Mouse (Mus musculus): Measurements from ENCODE around the gene Idh3g.

GRCm38 (mm10) chrX:73823747-73824146, 37.0 kb upstream of the Idh3g start:
- TF ChIP-seq CTCF (IDR thresholded peaks at IDR 0.05 in 2 of 3, conservative IDR thresholded peaks at IDR 0.05 in 1 of 3; ENCODE audit: control insufficient read depth in 1 of 3, insufficient read depth in 1 of 3, low read depth in 2 of 3, low read length in 3 of 3, poor library complexity in 1 of 3, severe bottlenecking in 1 of 3) (no peak), POLR2A (IDR thresholded peaks at IDR 0.05; ENCODE audit: control insufficient read depth in 1 of 2, insufficient read depth in 1 of 2, low read depth in 1 of 2, low read length in 2 of 2, poor library complexity in 1 of 2) (no peak), SIN3A (IDR thresholded peaks at IDR 0.05; ENCODE audit: low read length) (no peak), HCFC1 (IDR thresholded peaks at IDR 0.05; ENCODE audit: low read depth, low read length) (no peak), POLR2AphosphoS2 (IDR thresholded peaks at IDR 0.05; ENCODE audit: low read length) (no peak), EP300 (IDR thresholded peaks at IDR 0.05; ENCODE audit: low read depth in 1 of 2, low read length in 2 of 2) (no peak), CHD2 (IDR thresholded peaks at IDR 0.05; ENCODE audit: low read length) (no peak), BHLHE40 (IDR thresholded peaks at IDR 0.05; ENCODE audit: borderline replicate concordance, low read depth, low read length) (no peak)
